Mouse (Mus musculus): ENCODE data around the gene Dtx3.

DNA sequence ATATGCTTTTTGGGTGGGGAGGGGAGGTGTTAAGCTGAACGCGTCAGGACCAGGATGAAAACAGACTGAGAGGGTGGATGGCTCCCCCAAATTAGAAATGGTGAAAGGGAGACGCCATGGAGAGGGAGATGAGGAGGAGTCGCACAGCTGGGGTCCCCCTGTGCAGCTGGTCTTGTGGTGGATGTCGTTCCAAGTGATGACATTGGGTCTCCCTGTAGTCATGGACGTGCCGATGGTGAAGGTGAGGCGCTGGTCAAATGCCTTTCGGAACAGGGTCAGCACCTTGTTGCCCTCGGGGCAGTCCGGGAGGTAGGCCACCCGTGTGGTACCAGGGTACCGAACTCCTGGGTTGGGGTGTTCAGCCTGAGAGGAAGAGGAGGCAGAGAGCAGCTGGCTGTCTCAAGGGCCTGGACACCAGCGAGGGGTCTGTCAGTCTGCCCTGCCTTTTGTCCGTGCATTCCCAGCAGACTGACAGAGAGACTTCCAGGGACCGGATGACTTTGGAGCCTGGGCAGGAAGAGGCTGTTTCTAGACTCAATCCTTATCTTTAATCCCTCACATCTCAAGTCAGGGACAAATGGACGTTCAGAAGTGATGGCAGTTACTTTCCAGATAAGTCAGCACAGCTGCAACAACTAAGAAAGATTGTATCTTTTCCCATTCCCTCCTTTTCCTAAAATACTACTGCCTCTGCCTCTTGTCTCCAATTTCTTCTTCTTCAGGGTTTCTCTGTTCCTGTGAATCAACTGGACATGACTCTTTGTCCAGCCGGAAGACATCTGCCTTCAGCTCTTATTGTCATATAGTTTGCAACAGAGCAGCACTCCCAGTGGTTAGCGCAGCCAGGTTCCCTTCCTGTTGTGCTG lies 4.1 kb downstream of the Dtx3 start:
- TF ChIP-seq POLR2A (IDR thresholded peaks at IDR 0.05; ENCODE audit: borderline replicate concordance, extremely low read depth, low read depth, low read length) (no peak), CTCF (IDR thresholded peaks at IDR 0.05; ENCODE audit: insufficient read depth, low read length) (no peak)

All from lung, adult 2 months (tissue).